Mouse (Mus musculus) right cerebral cortex, postnatal 36 days (tissue): ENCODE data around the gene Gprc5b.
A peak's percentile ranks its signal among the peaks of the same experiment; 100 is the strongest.

Source experiments
- DNase-seq, 2 experiments: peaks; one replicate each; pipeline ENCODE4 v3.0.0; 2022; ENCODE audit warnings: low spot score in 2 of 2, mixed read lengths in 1 of 2

The Gprc5b gene

GRCm38 (mm10) chr7:118990282-118990681 is 4.7 kb downstream of the Gprc5b start:
- DNase-seq: peak; percentile 83 to 89

- no peak for DNase-seq
These were observed 5.6 kb downstream of the Gprc5b start for GRCm38 (mm10) chr7:118989275-118989856.

GRCm38 (mm10) chr7:118986369-118986768 is 8.6 kb downstream of the Gprc5b start:
- no peak for DNase-seq

DNA sequence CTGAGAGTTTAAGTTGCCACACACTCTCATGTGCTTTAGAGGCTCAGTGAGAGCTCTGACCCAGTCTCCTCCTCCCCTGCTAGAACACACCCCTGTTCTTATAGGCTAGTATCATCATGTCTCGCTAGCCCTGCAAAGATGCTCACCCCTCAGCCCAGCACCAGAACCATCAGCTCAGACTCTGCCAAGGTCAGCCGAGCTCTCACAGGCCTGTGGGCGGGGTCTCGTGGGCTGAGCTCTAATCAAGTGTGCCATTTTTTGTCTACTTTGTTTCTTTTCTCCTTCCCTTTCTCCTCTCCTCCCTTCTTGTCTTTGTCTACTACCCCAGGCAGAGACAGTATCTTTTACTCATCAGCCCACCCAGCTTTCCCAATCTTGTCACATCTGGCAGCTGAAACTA is 9.2 kb downstream of the Gprc5b start:
- no peak for DNase-seq

- peak in 1 of 2 experiments; percentile 54 for DNase-seq
These were observed 11.1 kb downstream of the Gprc5b start for GRCm38 (mm10) chr7:118983961-118984360.

GRCm38 (mm10) chr7:118982586-118982985 is 12.4 kb downstream of the Gprc5b start:
- no peak for DNase-seq

GRCm38 (mm10) chr7:118981831-118982230 is 13.2 kb downstream of the Gprc5b start:
- DNase-seq: no peak

GRCm38 (mm10) chr7:118981346-118981745 is 13.7 kb downstream of the Gprc5b start:
- DNase-seq: no peak

DNA sequence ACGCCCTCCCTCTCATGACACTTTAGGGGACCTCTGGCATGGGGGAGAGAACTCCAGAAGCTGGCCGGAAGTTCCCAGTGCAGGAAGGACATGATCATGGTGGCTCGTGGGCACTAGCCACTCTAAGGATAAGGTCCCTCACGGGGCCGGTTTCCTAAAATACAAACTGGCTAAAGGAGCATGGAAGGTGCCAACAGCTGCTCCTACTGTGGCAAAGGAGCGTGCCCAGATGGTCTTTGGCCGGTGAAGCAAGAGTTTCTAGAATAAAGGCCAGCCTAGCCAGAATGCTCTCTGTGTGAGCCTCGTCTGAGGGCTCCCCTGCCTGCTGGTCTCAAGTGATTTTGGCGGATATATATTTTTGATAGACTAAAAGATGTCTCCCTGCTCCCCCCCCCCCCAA is 15.3 kb downstream of the Gprc5b start:
- DNase-seq: no peak

DNA sequence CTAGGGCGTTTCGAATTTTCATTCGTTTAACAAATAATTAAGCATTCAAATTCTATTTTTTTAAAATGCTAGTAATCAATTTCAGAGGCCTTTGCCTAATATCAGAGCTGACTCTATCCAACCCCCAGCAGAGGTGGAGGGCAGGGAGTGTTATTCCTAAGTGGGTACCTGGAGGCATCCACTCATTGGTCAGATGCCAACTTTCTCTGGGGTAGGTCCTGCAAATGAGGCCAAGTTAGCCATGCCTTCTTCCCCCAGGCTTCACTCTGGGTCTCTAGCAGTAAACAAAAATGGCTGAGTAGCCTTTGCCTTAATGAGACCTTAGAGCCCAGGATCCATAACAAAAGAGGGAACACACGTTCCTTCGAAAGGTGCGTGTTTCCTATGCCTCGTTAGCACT is 15.9 kb downstream of the Gprc5b start:
- no peak for DNase-seq

DNA sequence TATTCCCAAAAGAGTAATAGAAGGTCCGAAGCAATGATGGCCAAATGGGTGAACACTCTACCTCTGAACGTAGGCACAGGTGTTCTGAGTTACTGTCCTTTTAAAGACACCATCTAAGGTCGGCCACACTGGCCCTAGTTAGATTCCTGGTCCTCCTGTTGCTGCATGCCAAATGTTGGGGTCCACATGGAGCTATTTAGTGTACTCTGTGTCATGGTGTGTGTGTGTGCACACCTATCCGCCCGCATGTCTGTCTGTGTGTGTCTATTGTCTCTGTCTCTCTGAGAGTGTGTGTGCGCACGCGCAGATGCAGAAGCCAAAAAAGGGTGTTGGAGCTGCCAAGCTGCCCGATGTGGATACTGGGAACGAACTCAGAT is 17.9 kb downstream of the Gprc5b start:
- DNase-seq: no peak

DNA sequence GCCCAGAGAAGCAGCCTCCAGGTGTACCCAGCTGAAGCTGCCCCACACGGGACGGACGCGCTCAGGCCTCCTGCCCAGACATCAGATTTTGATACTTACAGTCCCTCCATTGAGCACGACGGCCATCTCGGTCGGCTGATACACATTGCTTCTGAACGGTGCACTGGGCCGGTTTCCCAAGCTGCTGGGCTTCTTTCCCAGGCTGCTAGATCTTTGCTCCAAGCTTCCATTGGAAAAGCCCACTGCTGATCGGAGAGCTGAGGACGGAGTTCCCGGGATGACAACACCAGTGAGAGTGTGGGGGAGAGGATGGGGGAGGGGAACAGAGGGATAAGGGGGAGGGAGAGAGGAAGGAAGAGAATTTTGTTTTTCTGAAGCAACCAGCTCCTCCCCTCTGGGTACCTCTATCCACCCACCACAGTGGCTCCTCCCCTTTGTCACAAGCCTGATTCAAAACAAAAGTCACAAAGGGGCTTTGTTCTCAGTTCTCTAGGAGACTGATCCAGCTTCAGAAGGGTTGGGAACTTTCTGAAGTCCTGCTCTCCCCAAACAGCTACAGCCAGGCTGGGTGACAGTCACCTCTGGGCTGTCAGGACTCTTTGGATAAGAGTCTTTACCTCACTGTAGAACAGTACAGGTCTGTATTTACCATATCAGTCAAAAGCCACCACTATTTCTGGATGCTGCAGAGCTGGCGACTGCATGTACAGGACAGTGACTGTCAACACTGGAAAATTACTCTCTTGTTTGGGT is 18.4 kb downstream of the Gprc5b start:
- DNase-seq: peak in 1 of 2 experiments; percentile 43

- DNase-seq: no peak
These were observed 19.2 kb downstream of the Gprc5b start for GRCm38 (mm10) chr7:118975837-118976236.

DNA sequence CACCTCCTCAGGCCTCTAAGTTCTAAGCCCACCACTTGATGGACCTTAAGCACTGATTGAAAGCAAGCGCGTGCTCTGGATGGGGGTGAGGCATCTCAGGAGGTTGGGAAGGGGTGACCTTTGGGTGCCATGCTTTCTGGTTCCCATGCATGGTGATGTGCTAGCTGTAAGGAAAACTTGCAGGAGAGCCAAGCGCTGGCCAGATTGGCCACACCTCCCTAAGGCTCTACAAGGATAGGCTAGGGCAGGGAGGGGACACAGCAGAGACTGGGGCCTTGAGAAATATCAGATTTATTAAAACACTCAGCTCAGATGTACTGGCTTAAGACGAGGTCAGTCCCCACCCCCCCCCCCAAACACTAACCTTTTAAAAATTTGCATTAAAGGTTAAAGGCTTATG is 21.6 kb downstream of the Gprc5b start:
- no peak for DNase-seq

- DNase-seq: no peak
These were observed 22.7 kb downstream of the Gprc5b start for GRCm38 (mm10) chr7:118972306-118972705.

- DNase-seq: no peak
These were observed 23.5 kb downstream of the Gprc5b start for GRCm38 (mm10) chr7:118971499-118971898.

DNA sequence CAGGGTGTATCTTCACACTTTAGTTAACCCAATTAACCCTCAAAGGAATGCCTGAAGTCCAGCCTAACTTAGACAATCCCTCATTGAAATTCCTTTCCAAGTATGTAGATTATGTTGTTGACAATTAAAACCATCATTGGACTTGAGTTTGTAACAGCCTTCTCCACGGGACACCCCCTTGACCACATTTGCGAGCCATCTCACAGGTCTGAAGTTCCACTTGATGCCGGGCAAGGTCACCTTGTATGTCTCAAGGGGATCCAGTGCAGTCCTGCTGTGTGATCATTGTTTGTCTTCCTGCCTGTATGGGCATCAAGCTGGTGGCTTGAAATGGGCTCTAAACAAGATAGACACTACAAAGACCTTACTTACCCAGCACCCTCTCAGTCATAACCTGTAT is 26.1 kb downstream of the Gprc5b start:
- DNase-seq: no peak

- DNase-seq: no peak
These were observed 29.8 kb downstream of the Gprc5b start for GRCm38 (mm10) chr7:118965198-118965597.

GRCm38 (mm10) chr7:118964777-118965176 is 30.2 kb downstream of the Gprc5b start:
- DNase-seq: no peak

- no peak for DNase-seq
These were observed 35.8 kb downstream of the Gprc5b start for GRCm38 (mm10) chr7:118959209-118959608.

DNA sequence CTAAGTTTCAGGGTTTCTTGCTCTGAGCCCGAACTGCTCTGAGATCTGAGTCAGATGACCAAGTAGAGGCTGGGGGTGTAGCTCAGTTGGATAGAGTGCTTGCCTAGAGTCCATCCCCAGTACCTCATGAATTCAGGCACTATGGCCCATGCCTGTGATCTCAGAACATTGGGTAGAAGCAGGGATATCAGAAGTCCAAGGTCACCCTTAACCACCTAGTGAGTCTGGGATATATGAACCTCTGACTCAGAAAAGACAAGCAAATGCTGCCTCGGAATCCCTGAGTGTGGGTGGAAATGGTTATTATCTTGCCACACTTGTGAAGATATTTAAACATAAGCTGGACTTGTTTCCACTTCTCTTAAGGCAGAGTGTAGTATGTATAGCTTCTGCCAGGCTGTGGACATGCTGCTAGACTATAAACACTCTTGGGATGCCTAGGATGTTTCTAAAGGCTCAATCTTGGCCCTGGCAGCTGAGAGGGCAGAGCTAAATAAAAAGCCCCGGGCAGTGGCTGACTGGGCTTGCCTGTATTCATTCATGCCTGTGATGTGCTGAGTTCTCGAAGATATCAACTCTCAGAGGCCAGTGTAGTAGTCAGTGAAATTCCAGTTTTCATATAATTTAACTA is 38.3 kb downstream of the Gprc5b start:
- DNase-seq: no peak

GRCm38 (mm10) chr7:118954968-118955367 is 40.0 kb downstream of the Gprc5b start:
- no peak for DNase-seq

DNA sequence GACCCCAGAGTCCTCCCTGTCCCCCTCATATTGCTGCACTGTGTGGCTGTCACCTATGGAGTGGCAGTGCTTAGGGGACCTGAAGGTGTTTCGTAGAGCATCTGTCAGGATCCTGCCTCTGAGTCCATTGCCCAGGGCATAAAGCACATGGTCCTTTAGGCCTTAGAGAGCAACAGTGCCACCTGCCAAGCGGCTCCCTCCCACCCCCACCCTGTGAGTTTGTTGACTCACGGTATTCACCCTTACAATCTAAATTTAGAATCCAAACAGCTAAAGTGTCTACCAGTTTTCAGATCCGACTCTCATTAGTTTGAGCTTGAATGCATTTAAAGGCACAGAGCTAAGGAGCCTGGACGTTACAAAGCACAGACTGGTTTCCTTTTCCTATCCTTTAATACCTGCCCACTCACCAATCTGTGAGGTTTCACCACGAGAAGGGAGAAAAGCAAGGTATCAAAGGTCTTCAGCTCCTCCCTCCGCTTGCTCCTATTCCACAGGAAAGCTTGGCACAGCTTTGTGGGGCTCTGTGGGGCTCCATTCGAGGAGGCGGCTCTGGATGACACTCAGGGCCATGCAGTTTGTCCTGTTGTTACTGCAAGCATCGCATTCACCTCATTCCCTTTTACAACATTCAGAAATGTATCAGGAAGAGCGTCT is 41.3 kb downstream of the Gprc5b start:
- DNase-seq: no peak
